Mouse (Mus musculus) kidney, embryonic 15.5 days (tissue): ENCODE measurements around the gene Gm45753. TPM values are rescaled to one million over a fixed set of nuclear protein-coding genes. Genes with fewer than 3 reads are reported as not detected.

Experiments
- ATAC-seq: fragments of 200-750 bp; cut with Nextera tagmentation; replicated peaks from 2 replicates; pipeline ENCODE4 v1.8.0; 2017; ENCODE audit warnings: moderate TSS enrichment; ENCODE audit not compliant: low FRiP score
- H3K27ac ChIP-seq: fragments of 300-500 bp; sonication (generic); 2 replicates; pipeline ENCODE4 v1.5.1; 2015; ENCODE audit warnings: mild to moderate bottlenecking, inconsistent platforms
- H3K27me3 ChIP-seq: fragments of 300-500 bp; sonication (generic); 2 replicates; pipeline ENCODE4 v1.6.1; 2015; ENCODE audit warnings: inconsistent platforms
- H3K36me3 ChIP-seq: fragments of 300-500 bp; sonication (generic); 2 replicates; pipeline ENCODE4 v1.6.1; 2015; ENCODE audit warnings: inconsistent platforms
- H3K4me1 ChIP-seq: fragments of 300-500 bp; sonication (generic); 2 replicates; pipeline ENCODE4 v1.6.1; 2015; ENCODE audit warnings: inconsistent platforms
- H3K4me2 ChIP-seq: fragments of 300-500 bp; sonication (generic); 2 replicates; pipeline ENCODE4 v1.6.1; 2015; ENCODE audit warnings: moderate library complexity, mild to moderate bottlenecking, inconsistent platforms
- H3K4me3 ChIP-seq: fragments of 300-500 bp; sonication (generic); replicated peaks from 2 replicates; pipeline ENCODE4 v1.5.1; 2015; ENCODE audit warnings: mild to moderate bottlenecking, inconsistent platforms
- H3K9ac ChIP-seq: fragments of 300-500 bp; sonication (generic); 2 replicates; pipeline ENCODE4 v1.6.1; 2015; ENCODE audit warnings: mild to moderate bottlenecking, inconsistent platforms
- H3K9me3 ChIP-seq: fragments of 300-500 bp; sonication (generic); replicated peaks from 2 replicates; pipeline ENCODE4 v1.6.1; 2016; ENCODE audit warnings: inconsistent platforms
- WGBS: fragments of 180-500 bp; shearing (Covaris S2); methylation state at CpG from one replicate; pipeline ENCODE4 v1.1.7; 2015; ENCODE audit warnings: mixed read lengths; 5-methylcytosine and 5-hydroxymethylcytosine counted together
- polyA plus RNA-seq: library from polyadenylated mRNA; unstranded; fragments of >200 nt; fragmentation: Nextera tagmentation; extraction: Ambion mirVana; gene quantifications from 2 replicates; pipeline ENCODE4 v1.2.1, GENCODE M21; 2015

Gene Gm45753
- polyA plus RNA-seq, 1 experiment from 2014 or later = 0.42 TPM

GRCm38 (mm10) chr8:45321365-45321764, 13.1 kb upstream of the Gm45753 start:
- Histone ChIP-seq H3K27me3 (no peaks in the 10 kb centered on the region), H3K4me3 (no peak overlapping the region), H3K9ac (no peak overlapping the region), H3K36me3 (no peaks in the 10 kb centered on the region), H3K4me2 (no peak overlapping the region), H3K4me1 (no peaks in the 10 kb centered on the region), H3K9me3 (no peaks in the 10 kb centered on the region), H3K27ac (no peak overlapping the region)
- 88% methylated on average over 2 of the region's 2 CpGs for WGBS
- ATAC-seq = no peak

- H3K27me3 ChIP-seq = no peaks in the 10 kb centered on the region
- no peak overlapping the region for H3K9ac ChIP-seq
- H3K4me3 ChIP-seq = no peak overlapping the region
- no peak for ATAC-seq
- no peak overlapping the region for H3K27ac ChIP-seq
- no peaks in the 10 kb centered on the region for H3K9me3 ChIP-seq
- no peaks in the 10 kb centered on the region for H3K4me1 ChIP-seq
- no peak overlapping the region for H3K4me2 ChIP-seq
- 70% methylated on average over 1 of the region's 1 CpGs for WGBS
- no peaks in the 10 kb centered on the region for H3K36me3 ChIP-seq
Measured at GRCm38 (mm10) chr8:45320930-45321329, 12.7 kb upstream of the Gm45753 start.

- Histone ChIP-seq H3K36me3 (no peaks in the 10 kb centered on the region), H3K4me2 (no peak overlapping the region), H3K4me1 (no peaks in the 10 kb centered on the region), H3K27me3 (no peaks in the 10 kb centered on the region), H3K27ac (no peak overlapping the region), H3K4me3 (no peak overlapping the region), H3K9ac (no peak overlapping the region), H3K9me3 (no peaks in the 10 kb centered on the region)
- ATAC-seq = no peak
- WGBS = 85% methylated on average over 4 of the region's 4 CpGs
Measured at GRCm38 (mm10) chr8:45310967-45311366, 2.7 kb upstream of the Gm45753 start.

- no peaks in the 10 kb centered on the region for H3K4me1 ChIP-seq
- WGBS = 32% methylated on average over 1 of the region's 1 CpGs
- no peaks in the 10 kb centered on the region for H3K36me3 ChIP-seq
- H3K9me3 ChIP-seq = no peaks in the 10 kb centered on the region
- H3K9ac ChIP-seq = no peak overlapping the region
- H3K4me2 ChIP-seq = no peak overlapping the region
- no peaks in the 10 kb centered on the region for H3K27me3 ChIP-seq
- no peak overlapping the region for H3K4me3 ChIP-seq
- no peak overlapping the region for H3K27ac ChIP-seq
- ATAC-seq = no peak
Measured at GRCm38 (mm10) chr8:45305479-45305878, 2.8 kb downstream of the Gm45753 start.

GRCm38 (mm10) chr8:45304354-45304753, 3.9 kb downstream of the Gm45753 start:
- H3K4me1 ChIP-seq = no peaks in the 10 kb centered on the region
- no peak for ATAC-seq
- no peaks in the 10 kb centered on the region for H3K36me3 ChIP-seq
- H3K4me3 ChIP-seq = no peak overlapping the region
- H3K9ac ChIP-seq = no peak overlapping the region
- 88% methylated on average over 3 of the region's 3 CpGs for WGBS
- no peaks in the 10 kb centered on the region for H3K27me3 ChIP-seq
- no peaks in the 10 kb centered on the region for H3K9me3 ChIP-seq
- H3K27ac ChIP-seq = no peak overlapping the region
- H3K4me2 ChIP-seq = no peak overlapping the region

- no peaks in the 10 kb centered on the region for H3K36me3 ChIP-seq
- H3K4me1 ChIP-seq = no peaks in the 10 kb centered on the region
- no peaks in the 10 kb centered on the region for H3K27me3 ChIP-seq
- no peak overlapping the region for H3K4me2 ChIP-seq
- WGBS = 74% methylated on average over 8 of the region's 8 CpGs
- no peak overlapping the region for H3K9ac ChIP-seq
- no peaks in the 10 kb centered on the region for H3K9me3 ChIP-seq
- H3K4me3 ChIP-seq = no peak overlapping the region
- H3K27ac ChIP-seq = no peak overlapping the region
- no peak for ATAC-seq
Measured at GRCm38 (mm10) chr8:45302390-45302789, 5.9 kb downstream of the Gm45753 start.

- no peak for ATAC-seq
- H3K4me1 ChIP-seq = no peaks in the 10 kb centered on the region
- H3K9ac ChIP-seq = no peak overlapping the region
Measured at GRCm38 (mm10) chr8:45295276-45295675, 13.0 kb downstream of the Gm45753 start.

GRCm38 (mm10) chr8:45294687-45295086, 13.6 kb downstream of the Gm45753 start, which contains the start of gene Klkb1:
Gene Klkb1, minus strand, starts transcription at chr8:45294859.
- 86% methylated on average over 7 of the region's 7 CpGs for WGBS
- Histone ChIP-seq H3K4me3 (no peak within 1 kb of the TSS), H3K4me1 (no peaks in the 10 kb centered on the region), H3K9ac (no peak within 1 kb of the TSS), H3K4me2 (no peak within 1 kb of the TSS), H3K36me3 (no peaks in the 10 kb centered on the region), H3K9me3 (no peaks in the 10 kb centered on the region), H3K27ac (no peak within 1 kb of the TSS), H3K27me3 (no peaks in the 10 kb centered on the region)
- no peak for ATAC-seq

More at GRCm38 (mm10) chr8:45295276-45295675, 13.0 kb downstream of the Gm45753 start:
- Histone ChIP-seq H3K4me2 (no peak overlapping the region), H3K27ac (no peak overlapping the region), H3K4me3 (no peak overlapping the region), H3K36me3 (no peaks in the 10 kb centered on the region), H3K27me3 (no peaks in the 10 kb centered on the region), H3K9me3 (no peaks in the 10 kb centered on the region)
- WGBS = 92% methylated on average over 6 of the region's 6 CpGs

- Histone ChIP-seq H3K36me3 (no peaks in the 10 kb centered on the region), H3K4me2 (no peak overlapping the region), H3K27ac (no peak overlapping the region), H3K9me3 (no peaks in the 10 kb centered on the region), H3K9ac (no peak overlapping the region), H3K4me3 (no peak overlapping the region), H3K4me1 (no peaks in the 10 kb centered on the region), H3K27me3 (no peaks in the 10 kb centered on the region)
- ATAC-seq = no peak
- 81% methylated on average over 2 of the region's 2 CpGs for whole genome bisulfite sequencing
Measured at GRCm38 (mm10) chr8:45291790-45292189, 16.5 kb downstream of the Gm45753 start.

- ATAC-seq = no peak
- H3K27me3 ChIP-seq = no peaks in the 10 kb centered on the region
- H3K4me3 ChIP-seq = no peak overlapping the region
- no peaks in the 10 kb centered on the region for H3K36me3 ChIP-seq
- no peak overlapping the region for H3K4me2 ChIP-seq
- no peaks in the 10 kb centered on the region for H3K4me1 ChIP-seq
- WGBS = 79% methylated on average over 8 of the region's 8 CpGs
- no peak overlapping the region for H3K9ac ChIP-seq
- H3K27ac ChIP-seq = no peak overlapping the region
- H3K9me3 ChIP-seq = no peaks in the 10 kb centered on the region
Measured at GRCm38 (mm10) chr8:45281630-45282029, 26.6 kb downstream of the Gm45753 start.

GRCm38 (mm10) chr8:45277453-45277852, 30.8 kb downstream of the Gm45753 start:
- Histone ChIP-seq H3K9ac (no peak overlapping the region), H3K36me3 (no peaks in the 10 kb centered on the region), H3K4me3 (no peak overlapping the region), H3K27ac (no peak overlapping the region), H3K9me3 (no peaks in the 10 kb centered on the region), H3K4me1 (no peaks in the 10 kb centered on the region), H3K27me3 (no peaks in the 10 kb centered on the region), H3K4me2 (no peak overlapping the region)
- no peak for ATAC-seq
- WGBS = 63% methylated on average over 3 of the region's 3 CpGs

GRCm38 (mm10) chr8:45274317-45274716, 33.9 kb downstream of the Gm45753 start:
- Histone ChIP-seq H3K27me3 (no peaks in the 10 kb centered on the region), H3K4me3 (no peak overlapping the region), H3K4me2 (no peak overlapping the region), H3K36me3 (no peaks in the 10 kb centered on the region), H3K4me1 (no peaks in the 10 kb centered on the region), H3K9me3 (no peaks in the 10 kb centered on the region), H3K27ac (no peak overlapping the region), H3K9ac (no peak overlapping the region)
- no peak for ATAC-seq
- WGBS = 81% methylated on average over 4 of the region's 4 CpGs

GRCm38 (mm10) chr8:45269056-45269455, 39.2 kb downstream of the Gm45753 start:
- no peak for ATAC-seq

More at GRCm38 (mm10) chr8:45269056-45269455, 39.2 kb downstream of the Gm45753 start:
- H3K27me3 ChIP-seq = no peaks in the 10 kb centered on the region
- H3K9ac ChIP-seq = no peak overlapping the region
- H3K9me3 ChIP-seq = no peaks in the 10 kb centered on the region; the same call in 1 of the 2 replicates
- H3K27ac ChIP-seq = no peak overlapping the region
- H3K4me2 ChIP-seq = no peak overlapping the region
- H3K36me3 ChIP-seq = no peaks in the 10 kb centered on the region
- no peak overlapping the region for H3K4me3 ChIP-seq
- no peaks in the 10 kb centered on the region for H3K4me1 ChIP-seq
